Mouse (Mus musculus) forebrain, embryonic 12.5 days (tissue): ENCODE measurements around the gene Eml2. TPM values are rescaled to one million over a fixed set of nuclear protein-coding genes. Genes with fewer than 3 reads are reported as not detected.

Experiments
- ATAC-seq: fragments of 200-750 bp; cut with Nextera tagmentation; 2 replicates; pipeline ENCODE4 v1.8.0; 2017; ENCODE audit warnings: moderate TSS enrichment; ENCODE audit not compliant: low FRiP score
- H3K27ac ChIP-seq: fragments of 300-500 bp; sonication (generic); 2 replicates; pipeline ENCODE4 v1.5.1; 2016; ENCODE audit warnings: mild to moderate bottlenecking
- H3K27me3 ChIP-seq: fragments of 300-500 bp; sonication (generic); 2 replicates; pipeline ENCODE4 v1.6.1; 2016; ENCODE audit warnings: mild to moderate bottlenecking
- H3K36me3 ChIP-seq: fragments of 300-500 bp; sonication (generic); replicated peaks from 2 replicates; pipeline ENCODE4 v1.6.1; 2016; ENCODE audit warnings: mild to moderate bottlenecking
- H3K4me1 ChIP-seq: fragments of 300-500 bp; sonication (generic); 2 replicates; pipeline ENCODE4 v1.6.1; 2016
- H3K4me2 ChIP-seq: fragments of 300-500 bp; sonication (generic); 2 replicates; pipeline ENCODE4 v1.6.1; 2016; ENCODE audit warnings: mild to moderate bottlenecking, moderate library complexity
- H3K4me3 ChIP-seq: fragments of 300-500 bp; sonication (generic); replicated peaks from 2 replicates; pipeline ENCODE4 v1.5.1; 2016; ENCODE audit warnings: mild to moderate bottlenecking
- H3K9ac ChIP-seq: fragments of 300-500 bp; sonication (generic); 2 replicates; pipeline ENCODE4 v1.6.1; 2016; ENCODE audit warnings: mild to moderate bottlenecking
- H3K9me3 ChIP-seq: fragments of 300-500 bp; sonication (generic); 2 replicates; pipeline ENCODE4 v1.6.1; 2016
- WGBS: fragments of 180-500 bp; shearing (Covaris S2); methylation state at CpG from one replicate; pipeline ENCODE4 v1.1.7; 2016; 5-methylcytosine and 5-hydroxymethylcytosine counted together
- polyA plus RNA-seq: library from polyadenylated mRNA; unstranded; fragments of >200 nt; fragmentation: Nextera tagmentation; extraction: Ambion mirVana; gene quantifications from 2 replicates; pipeline ENCODE4 v1.2.1, GENCODE M21; 2016

Eml2 gene
- polyA plus RNA-seq, 1 experiment from 2014 or later = 6.5 TPM

- peaks cover 24% of the 10 kb centered on the region for H3K4me1 ChIP-seq
- peak overlapping the region; percentile 100 for H3K27ac ChIP-seq
- ATAC-seq = peak; percentile 30
- peaks cover 16% of the 10 kb centered on the region for H3K36me3 ChIP-seq
- peak overlapping the region; percentile 61 for H3K9ac ChIP-seq
- WGBS = 21% methylated on average over 20 of the region's 20 CpGs
- H3K4me3 ChIP-seq = peak overlapping the region; percentile 64
- H3K9me3 ChIP-seq = no peaks in the 10 kb centered on the region
- no peaks in the 10 kb centered on the region for H3K27me3 ChIP-seq
- H3K4me2 ChIP-seq = peak overlapping the region; percentile 91
These were observed 50.9 kb downstream of the Eml2 start for GRCm38 (mm10) chr7:19226817-19227797.

- WGBS = under 1% methylated on average over 89 of the region's 91 CpGs
- ATAC-seq = peak; percentile 96
- Histone ChIP-seq H3K27me3 (no peaks in the 10 kb centered on the region), H3K9ac (peak within 1 kb of the TSS; percentile 70), H3K27ac (peak within 1 kb of the TSS; percentile 100), H3K4me3 (peak within 1 kb of the TSS; percentile 64), H3K4me1 (peaks cover 24% of the 10 kb centered on the region), H3K9me3 (no peaks in the 10 kb centered on the region), H3K4me2 (peak within 1 kb of the TSS; percentile 91), H3K36me3 (peaks cover 18% of the 10 kb centered on the region)
These were observed 51.9 kb downstream of the Eml2 start, which contains the start of gene Opa3 for GRCm38 (mm10) chr7:19227883-19228792. Gene Opa3 (plus strand): TSS chr7:19228334.

GRCm38 (mm10) chr7:19228793-19229148 is 52.5 kb downstream of the Eml2 start:
- Histone ChIP-seq H3K4me2 (peak overlapping the region; percentile 91), H3K9ac (peak overlapping the region; percentile 68), H3K36me3 (peaks cover 22% of the 10 kb centered on the region), H3K27me3 (no peaks in the 10 kb centered on the region), H3K4me3 (peak overlapping the region; percentile 64), H3K4me1 (peaks cover 24% of the 10 kb centered on the region), H3K9me3 (no peaks in the 10 kb centered on the region), H3K27ac (peak overlapping the region; percentile 100)
- ATAC-seq = no peak
- WGBS = 0% methylated on average over 14 of the region's 14 CpGs

- peak overlapping the region; percentile 91 for H3K4me2 ChIP-seq
- H3K9ac ChIP-seq = peak overlapping the region; percentile 68
- WGBS = 51% methylated on average over 5 of the region's 5 CpGs
- H3K4me3 ChIP-seq = peak overlapping the region; percentile 64
- peaks cover 26% of the 10 kb centered on the region for H3K36me3 ChIP-seq
- no peaks in the 10 kb centered on the region for H3K9me3 ChIP-seq
- peak overlapping the region; percentile 100; the same call in 1 of the 2 replicates for H3K27ac ChIP-seq
- no peaks in the 10 kb centered on the region for H3K27me3 ChIP-seq
- no peak for ATAC-seq
- H3K4me1 ChIP-seq = peaks cover 24% of the 10 kb centered on the region
These were observed 53.2 kb downstream of the Eml2 start for GRCm38 (mm10) chr7:19229404-19229803.

- 97% methylated on average over 2 of the region's 2 CpGs for WGBS
- no peak for ATAC-seq
These were observed 53.9 kb downstream of the Eml2 start for GRCm38 (mm10) chr7:19230041-19230580.

GRCm38 (mm10) chr7:19230899-19231298 is 54.7 kb downstream of the Eml2 start:
- no peak for ATAC-seq
- H3K27me3 ChIP-seq = no peaks in the 10 kb centered on the region
- WGBS = 95% methylated on average over 5 of the region's 5 CpGs

More at GRCm38 (mm10) chr7:19230041-19230580, 53.9 kb downstream of the Eml2 start:
- Histone ChIP-seq H3K4me1 (peaks cover 24% of the 10 kb centered on the region), H3K9ac (0 out of 2 replicates have a peak overlapping the region, but pooled peaks have one; percentile 40), H3K27ac (no peak overlapping the region), H3K4me3 (no peak overlapping the region), H3K9me3 (no peaks in the 10 kb centered on the region), H3K36me3 (peaks cover 26% of the 10 kb centered on the region), H3K27me3 (no peaks in the 10 kb centered on the region), H3K4me2 (0 out of 2 replicates have a peak overlapping the region, but pooled peaks have one; percentile 91)

GRCm38 (mm10) chr7:19231849-19232248 is 55.6 kb downstream of the Eml2 start:
- H3K9ac ChIP-seq = no peak overlapping the region
- 94% methylated on average over 3 of the region's 3 CpGs for WGBS
- H3K36me3 ChIP-seq = peaks cover 22% of the 10 kb centered on the region
- H3K27me3 ChIP-seq = no peaks in the 10 kb centered on the region
- no peak for ATAC-seq
- H3K9me3 ChIP-seq = no peaks in the 10 kb centered on the region
- H3K4me3 ChIP-seq = no peak overlapping the region
- H3K4me1 ChIP-seq = peaks cover 20% of the 10 kb centered on the region
- no peak overlapping the region for H3K27ac ChIP-seq
- H3K4me2 ChIP-seq = no peak overlapping the region

More at GRCm38 (mm10) chr7:19230899-19231298, 54.7 kb downstream of the Eml2 start:
- Histone ChIP-seq H3K9ac (no peak overlapping the region), H3K4me1 (peaks cover 24% of the 10 kb centered on the region), H3K4me3 (no peak overlapping the region), H3K27ac (no peak overlapping the region), H3K36me3 (peaks cover 23% of the 10 kb centered on the region), H3K4me2 (no peak overlapping the region), H3K9me3 (no peaks in the 10 kb centered on the region)

GRCm38 (mm10) chr7:19234652-19235051 is 58.4 kb downstream of the Eml2 start:
- ATAC-seq = no peak
- no peak overlapping the region for H3K27ac ChIP-seq

GRCm38 (mm10) chr7:19235092-19235671 is 59.0 kb downstream of the Eml2 start:
- no peaks in the 10 kb centered on the region for H3K27me3 ChIP-seq
- H3K4me3 ChIP-seq = no peak overlapping the region
- H3K27ac ChIP-seq = no peak overlapping the region
- no peaks in the 10 kb centered on the region for H3K9me3 ChIP-seq
- WGBS = 82% methylated on average over 2 of the region's 2 CpGs
- H3K4me1 ChIP-seq = peaks cover 14% of the 10 kb centered on the region
- peaks cover 22% of the 10 kb centered on the region for H3K36me3 ChIP-seq
- H3K9ac ChIP-seq = no peak overlapping the region
- ATAC-seq = no peak
- H3K4me2 ChIP-seq = no peak overlapping the region

More at GRCm38 (mm10) chr7:19234652-19235051, 58.4 kb downstream of the Eml2 start:
- Histone ChIP-seq H3K4me1 (peaks cover 15% of the 10 kb centered on the region), H3K9me3 (no peaks in the 10 kb centered on the region), H3K9ac (no peak overlapping the region), H3K4me2 (no peak overlapping the region), H3K36me3 (peaks cover 22% of the 10 kb centered on the region), H3K4me3 (no peak overlapping the region), H3K27me3 (no peaks in the 10 kb centered on the region)
- 78% methylated on average over 5 of the region's 5 CpGs for WGBS

GRCm38 (mm10) chr7:19236411-19236810 is 60.2 kb downstream of the Eml2 start:
- peaks cover 12% of the 10 kb centered on the region; the same call in 1 of the 2 replicates for H3K36me3 ChIP-seq
- no peaks in the 10 kb centered on the region for H3K27me3 ChIP-seq
- no peak for ATAC-seq
- no peak overlapping the region for H3K4me2 ChIP-seq
- H3K9ac ChIP-seq = no peak overlapping the region
- H3K4me3 ChIP-seq = no peak overlapping the region
- peaks cover 11% of the 10 kb centered on the region; the same call in 1 of the 2 replicates for H3K4me1 ChIP-seq
- no peaks in the 10 kb centered on the region for H3K9me3 ChIP-seq
- 84% methylated on average over 2 of the region's 2 CpGs for WGBS
- H3K27ac ChIP-seq = no peak overlapping the region

- Histone ChIP-seq H3K27me3 (no peaks in the 10 kb centered on the region), H3K9ac (no peak overlapping the region), H3K4me2 (no peak overlapping the region), H3K27ac (no peak overlapping the region), H3K4me1 (peaks cover 11% of the 10 kb centered on the region; the same call in 1 of the 2 replicates), H3K9me3 (no peaks in the 10 kb centered on the region), H3K36me3 (0 out of 2 replicates have a peak, but pooled peaks cover 5% of the 10 kb centered on the region), H3K4me3 (no peak overlapping the region)
- ATAC-seq = no peak
- WGBS = 98% methylated on average over 4 of the region's 4 CpGs
These were observed 62.1 kb downstream of the Eml2 start for GRCm38 (mm10) chr7:19238344-19238743.
